Mouse (Mus musculus): Measurements from ENCODE around the gene Acadl.

DNA sequence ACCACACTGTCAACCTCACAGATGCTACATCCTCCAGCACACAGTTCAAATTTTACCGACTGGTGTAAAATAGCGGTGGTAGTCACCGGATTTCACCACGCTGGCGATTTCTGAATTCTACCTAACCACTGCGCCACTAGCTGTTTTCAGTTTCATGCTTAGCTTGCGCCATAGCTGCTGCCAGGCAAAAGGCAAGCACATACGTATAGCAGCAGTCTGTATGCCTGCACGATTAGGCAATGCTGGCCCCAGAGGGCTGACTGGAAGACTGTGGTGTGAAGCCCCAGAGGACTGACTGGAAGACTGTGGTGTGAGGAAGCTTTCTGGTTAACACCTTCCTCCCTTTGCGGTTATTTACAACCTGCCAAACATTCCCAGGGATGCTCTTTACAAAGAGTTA is 21.1 kb downstream of the Acadl start:
- TF ChIP-seq CTCF (IDR thresholded peaks at IDR 0.05; ENCODE audit: low read depth, low read length): no peak
- no peak for TF ChIP-seq GATA2 (IDR thresholded peaks at IDR 0.05; ENCODE audit: borderline replicate concordance, low read depth, low read length)
- TF ChIP-seq TAL1 (conservative IDR thresholded peaks at IDR 0.05; ENCODE audit: low read depth, low read length): no peak
- TF ChIP-seq POLR2AphosphoS5 (IDR thresholded peaks at IDR 0.05; ENCODE audit: insufficient replicate concordance, low read depth, low read length): no peak
- no peak for TF ChIP-seq GATA1 (IDR thresholded peaks at IDR 0.05; ENCODE audit: borderline replicate concordance, low read length)

All from G1E (cell line).